Mouse (Mus musculus): ENCODE data around the gene Cmtm4.

Gene Cmtm4

GRCm38 (mm10) chr8:104395703-104396357, at the start of gene Cmtm4:
Gene Cmtm4, minus strand, starts transcription at chr8:104395807.
- no peak for DNase-seq (ENCODE audit: low spot score in 2 of 2)

- DNase-seq (ENCODE audit: low spot score in 2 of 2) = no peak
Measured at GRCm38 (mm10) chr8:104445248-104445647, 49.6 kb upstream of the Cmtm4 start.

GRCm38 (mm10) chr8:104443125-104443679, 47.6 kb upstream of the Cmtm4 start:
- DNase-seq (ENCODE audit: low spot score in 2 of 2) = no peak

GRCm38 (mm10) chr8:104442299-104443124, 46.9 kb upstream of the Cmtm4 start, which contains the start of gene Dync1li2:
Gene Dync1li2, minus strand, starts transcription at chr8:104443047.
- peak; percentile 86 to 90 for DNase-seq (ENCODE audit: low spot score in 2 of 2)

- DNase-seq (ENCODE audit: low spot score in 2 of 2) = no peak
Measured at GRCm38 (mm10) chr8:104441613-104442012, 46.0 kb upstream of the Cmtm4 start.

GRCm38 (mm10) chr8:104439461-104439860, 43.9 kb upstream of the Cmtm4 start:
- DNase-seq (ENCODE audit: low spot score in 2 of 2) = no peak

GRCm38 (mm10) chr8:104437494-104438135, 42.0 kb upstream of the Cmtm4 start:
- DNase-seq (ENCODE audit: low spot score in 2 of 2) = no peak

- DNase-seq (ENCODE audit: low spot score in 2 of 2) = no peak
Measured at GRCm38 (mm10) chr8:104436591-104436990, 41.0 kb upstream of the Cmtm4 start.

- DNase-seq (ENCODE audit: low spot score in 2 of 2) = peak; percentile 95
Measured at GRCm38 (mm10) chr8:104436038-104436437, 40.4 kb upstream of the Cmtm4 start.

- no peak for DNase-seq (ENCODE audit: low spot score in 2 of 2)
Measured at GRCm38 (mm10) chr8:104434826-104435354, 39.3 kb upstream of the Cmtm4 start.

- DNase-seq (ENCODE audit: low spot score in 2 of 2) = no peak
Measured at GRCm38 (mm10) chr8:104434275-104434674, 38.7 kb upstream of the Cmtm4 start.

GRCm38 (mm10) chr8:104433191-104433842, 37.7 kb upstream of the Cmtm4 start:
- no peak for DNase-seq (ENCODE audit: low spot score in 2 of 2)

- DNase-seq (ENCODE audit: low spot score in 2 of 2) = no peak
Measured at GRCm38 (mm10) chr8:104432656-104433055, 37.0 kb upstream of the Cmtm4 start.

GRCm38 (mm10) chr8:104430230-104430629, 34.6 kb upstream of the Cmtm4 start:
- DNase-seq (ENCODE audit: low spot score in 2 of 2) = no peak

GRCm38 (mm10) chr8:104427703-104428102, 32.1 kb upstream of the Cmtm4 start:
- DNase-seq (ENCODE audit: low spot score in 2 of 2) = no peak

- DNase-seq (ENCODE audit: low spot score in 2 of 2) = no peak
Measured at GRCm38 (mm10) chr8:104422313-104422712, 26.7 kb upstream of the Cmtm4 start.

GRCm38 (mm10) chr8:104416022-104416421, 20.4 kb upstream of the Cmtm4 start:
- DNase-seq (ENCODE audit: low spot score in 2 of 2) = no peak

- DNase-seq (ENCODE audit: low spot score in 2 of 2) = no peak
Measured at GRCm38 (mm10) chr8:104414204-104414603, 18.6 kb upstream of the Cmtm4 start.

- no peak for DNase-seq (ENCODE audit: low spot score in 2 of 2)
Measured at GRCm38 (mm10) chr8:104413770-104414169, 18.2 kb upstream of the Cmtm4 start.

GRCm38 (mm10) chr8:104412805-104413532, 17.4 kb upstream of the Cmtm4 start:
- no peak for DNase-seq (ENCODE audit: low spot score in 2 of 2)

GRCm38 (mm10) chr8:104411972-104412371, 16.4 kb upstream of the Cmtm4 start:
- no peak for DNase-seq (ENCODE audit: low spot score in 2 of 2)

All from frontal cortex, postnatal 25 days (tissue).